Comparison of ENCODE assay signal across 19 mouse cellular contexts in genomic region chr6:50416854-50417253, GRCm38 (mm10). TPM values are rescaled to one million over a fixed set of nuclear protein-coding genes. Genes with fewer than 3 reads are reported as not detected.
A peak's percentile ranks its signal among the peaks of the same experiment; 100 is the strongest.
DNase-seq lines count a peak whose midpoint lies in the region; TF ChIP-seq lines count a peak whose summit lies in the region.
"Had no signal": no experiment of that assay in that cellular context is flagged by ENCODE, and none has a peak within 500 bp of the region (broad histone marks: within the 10 kb centered on the region; RNA-seq: fewer than 3 reads in every experiment).

No protein-coding gene starts in this region.

- H3K4me3 ChIP-seq in CH12.LX (replicated peaks in 1 of 3; ENCODE audit: low read depth in 2 of 3, low read length in 2 of 3, poor library complexity in 1 of 3) = no peak overlapping the region
- H3K4me3 ChIP-seq: forebrain, embryonic 15.5 days; gastrocnemius, adult 2 months; hindbrain, embryonic 12.5 days; layer of hippocampus, adult 2 months; left cerebral cortex, adult 2 months; limb, embryonic 12.5 days; neural tube, embryonic 13.5 days had no signal

- H3K27me3 ChIP-seq in CH12.LX (replicated peaks) = no peaks in the 10 kb centered on the region
- H3K27me3 ChIP-seq: forebrain, embryonic 15.5 days; hindbrain, embryonic 12.5 days; limb, embryonic 12.5 days; neural tube, embryonic 13.5 days; Patski had no signal

- TF ChIP-seq RAD21 in CH12.LX (IDR thresholded peaks at IDR 0.05; ENCODE audit: low read depth, low read length) = no peak

- dilution Hi-C loops in CH12.LX (cut with MboI; ENCODE audit: extremely low pct_ligation_motif_present, extremely low pct_unique_long_range_greater_than_20kb, low sequenced_read_pairs) = loop anchor here (25.0 kb wide), 1 partner anchor 105 kb away; no protein-coding TSS in a partner anchor

- TF ChIP-seq CTCF in CH12.LX (conservative IDR thresholded peaks at IDR 0.05 in 1 of 2, IDR thresholded peaks at IDR 0.05 in 1 of 2; ENCODE audit: low read depth in 2 of 2, low read length in 2 of 2) = no peak

- H3K9ac ChIP-seq in CH12.LX (ENCODE audit: insufficient read depth, low read depth) = no peak overlapping the region
- H3K9ac ChIP-seq: forebrain, embryonic 15.5 days; hindbrain, embryonic 12.5 days; limb, embryonic 12.5 days; neural tube, embryonic 13.5 days had no signal

- in situ Hi-C loops in CH12.LX (cut with MboI; ENCODE audit: low pct_ligation_motif_present, low pct_unique_long_range_greater_than_20kb, low sequenced_read_pairs) = no loop called here

- 0 out of 2 replicates have a peak overlapping the region, but pooled peaks have one; percentile 17 for H3K4me2 ChIP-seq in CH12.LX (ENCODE audit: insufficient read depth, low read depth, poor library complexity, severe bottlenecking)
- H3K4me2 ChIP-seq: forebrain, embryonic 15.5 days; hindbrain, embryonic 12.5 days; limb, embryonic 12.5 days; neural tube, embryonic 13.5 days had no signal

- TF ChIP-seq POLR2A in CH12.LX (IDR thresholded peaks at IDR 0.05; ENCODE audit: low read depth, low read length) = no peak

- peak overlapping the region; percentile 13; the same call in 1 of the 2 replicates for H3K27ac ChIP-seq in CH12.LX (ENCODE audit: insufficient read depth, low read depth)
- H3K27ac ChIP-seq: forebrain, embryonic 15.5 days; gastrocnemius, adult 2 months; hindbrain, embryonic 12.5 days; kidney, postnatal 0 days; layer of hippocampus, adult 2 months; left cerebral cortex, adult 2 months; limb, embryonic 12.5 days; neural tube, embryonic 13.5 days had no signal

- no peaks in the 10 kb centered on the region for H3K79me2 ChIP-seq in CH12.LX (replicated peaks; ENCODE audit: control insufficient read depth, extremely low read depth, insufficient read depth, poor library complexity, severe bottlenecking)

- peak; percentile 78 for TF ChIP-seq EP300 in CH12.LX (IDR thresholded peaks at IDR 0.05; ENCODE audit: low read length)

- DNase-seq in A20 (ENCODE audit: low read depth, low spot score) (peak; percentile 56), CH12.LX (ENCODE audit: extremely low read depth) (peak; percentile 81)
- DNase-seq in naive thymus-derived CD4-positive, alpha-beta T cell, adult 2 months (ENCODE audit: low read depth) = peak; percentile 69
- peak; percentile 35 to 43 for DNase-seq in thymus, postnatal 10 days (ENCODE audit: low spot score in 2 of 2)
- DNase-seq in urinary bladder, postnatal 36 days (ENCODE audit: low spot score in 2 of 2) = no peak
- no peak for DNase-seq in c-Kit-positive CD71-positive TER-119-positive erythroid progenitor cells, embryonic 14.5 days (ENCODE audit: low spot score)
- DNase-seq in retina, embryonic 14.5 days (ENCODE audit: low spot score) = no peak
- DNase-seq: cerebellum, postnatal 10 days; embryo, embryonic 11 days; gastrocnemius, adult 2 months; lung, postnatal 36 days had no signal

- H3K4me1 ChIP-seq in CH12.LX (ENCODE audit: control insufficient read depth in 1 of 2, insufficient read depth in 2 of 2) = peaks cover 7 to 16% of the 10 kb centered on the region in 2 experiments

- peaks cover 2 to 3% of the 10 kb centered on the region in 2 experiments for H3K36me3 ChIP-seq in CH12.LX (replicated peaks in 1 of 2; ENCODE audit: control insufficient read depth in 1 of 2, insufficient read depth in 1 of 2, low read length in 1 of 2)
- H3K36me3 ChIP-seq: forebrain, embryonic 15.5 days; hindbrain, embryonic 12.5 days; limb, embryonic 12.5 days; neural tube, embryonic 13.5 days had no signal

- peaks cover 3% of the 10 kb centered on the region for H3K9me3 ChIP-seq in CH12.LX (replicated peaks; ENCODE audit: low read length)
- H3K9me3 ChIP-seq: forebrain, embryonic 15.5 days; hindbrain, embryonic 12.5 days; limb, embryonic 12.5 days; neural tube, embryonic 13.5 days had no signal

TF ChIP-seq in CH12.LX, 34 proteins besides CTCF, POLR2A, EP300 and RAD21:
- TF ChIP-seq MEF2A (IDR thresholded peaks at IDR 0.05; ENCODE audit: borderline replicate concordance, low read depth, low read length) = peak; percentile 70
- no peak for TF ChIP-seq USF1 (IDR thresholded peaks at IDR 0.05; ENCODE audit: low read depth, low read length)
- TF ChIP-seq MXI1 (IDR thresholded peaks at IDR 0.05; ENCODE audit: low read depth, low read length) = no peak
- peak; percentile 60 for TF ChIP-seq BHLHE40 (IDR thresholded peaks at IDR 0.05; ENCODE audit: low read depth, low read length)
- TF ChIP-seq IRF4 (IDR thresholded peaks at IDR 0.05; ENCODE audit: low read depth, low read length) = peak; percentile 60
- 0 out of 2 replicates have a peak, but pooled peaks have one; percentile 45 for TF ChIP-seq ZMIZ1 (IDR thresholded peaks at IDR 0.05; ENCODE audit: low read depth, low read length)
- no peak for TF ChIP-seq CHD2 (IDR thresholded peaks at IDR 0.05; ENCODE audit: low read length)
- TF ChIP-seq MAZ (IDR thresholded peaks at IDR 0.05; ENCODE audit: low read depth, low read length) = no peak
- TF ChIP-seq ZNF384 (IDR thresholded peaks at IDR 0.05; ENCODE audit: low read depth, low read length) = peak; percentile 50; the same call in 1 of the 2 replicates
- no peak for TF ChIP-seq UBTF (IDR thresholded peaks at IDR 0.05; ENCODE audit: low read depth, low read length)
- no peak for TF ChIP-seq ZC3H11A (IDR thresholded peaks at IDR 0.05; ENCODE audit: low read depth, low read length)
- TF ChIP-seq CHD1 (IDR thresholded peaks at IDR 0.05; ENCODE audit: low read depth, low read length) = no peak
- no peak for TF ChIP-seq HCFC1 (IDR thresholded peaks at IDR 0.05; ENCODE audit: low read depth, low read length)
- TF ChIP-seq TCF12 (IDR thresholded peaks at IDR 0.05; ENCODE audit: low read depth, low read length) = peak; percentile 63
- TF ChIP-seq SIN3A (IDR thresholded peaks at IDR 0.05; ENCODE audit: low read length) = no peak
- peak; percentile 44; the same call in 1 of the 2 replicates for TF ChIP-seq ELF1 (IDR thresholded peaks at IDR 0.05; ENCODE audit: low read depth, low read length)
- TF ChIP-seq MAFK (IDR thresholded peaks at IDR 0.05; ENCODE audit: insufficient replicate concordance, low read length) = peak; percentile 39; the same call in 1 of the 2 replicates
- TF ChIP-seq MYC (IDR thresholded peaks at IDR 0.05; ENCODE audit: low read depth, low read length) = no peak
- no peak for TF ChIP-seq NRF1 (IDR thresholded peaks at IDR 0.05; ENCODE audit: low read depth, low read length)
- TF ChIP-seq RCOR1 (conservative IDR thresholded peaks at IDR 0.05; ENCODE audit: low read depth, low read length) = 0 out of 2 replicates have a peak, but pooled peaks have one; percentile 24
- TF ChIP-seq USF2 (conservative IDR thresholded peaks at IDR 0.05; ENCODE audit: low read depth, low read length) = no peak
- no peak for TF ChIP-seq TBP (conservative IDR thresholded peaks at IDR 0.05; ENCODE audit: low read depth, low read length)
TF ChIP-seq in CH12.LX: peak in this region for 9.

RNA-seq across cellular contexts. Expression of gene Osbpl3, which starts 39.1 kb away (rescaled TPM):
- total RNA-seq in CH12.LX (2012; rRNA removed) (7.7 and 8.1 TPM in 2 replicates), CH12.LX (2014; rRNA removed) (2.2 and 2.7 TPM in 2 replicates)
- polyA plus RNA-seq in CH12.LX (2012; ENCODE audit: insufficient read length, low read depth) = 3.5 and 3.8 TPM in 2 replicates

Comparison
In these comparisons a context has a peak if more than half of its experiments do, and no peak if none do; other contexts are left out.
1. DNase-seq: peak in A20 (single experiment), CH12.LX (single experiment), naive thymus-derived CD4-positive, alpha-beta T cell, adult 2 months (single experiment) and thymus, postnatal 10 days (2 of 2); none in urinary bladder, postnatal 36 days (0 of 2), c-Kit-positive CD71-positive TER-119-positive erythroid progenitor cells, embryonic 14.5 days (single experiment) and retina, embryonic 14.5 days (single experiment).